Comparison of ENCODE assay signal across 17 mouse cellular contexts in the genomic region with DNA sequence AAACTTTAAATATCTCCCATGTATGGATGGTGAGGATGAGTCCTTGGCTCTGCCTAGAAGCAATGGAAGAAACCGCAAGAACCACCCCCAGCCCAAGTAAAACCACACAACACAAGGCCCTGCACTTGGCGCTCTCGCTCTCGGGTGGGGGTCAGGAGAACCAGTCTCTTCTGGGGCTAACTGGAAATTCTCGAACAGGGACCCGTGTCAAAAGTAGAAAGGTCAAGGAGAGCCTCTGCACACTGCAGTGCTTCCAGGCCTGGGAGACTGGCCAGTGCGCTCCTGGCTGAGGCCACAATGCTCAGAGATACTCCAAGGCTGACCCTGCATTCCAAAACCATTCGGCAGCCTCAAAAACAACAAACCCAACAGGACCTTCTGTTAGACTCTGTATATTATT. TPM values are rescaled to one million over a fixed set of nuclear protein-coding genes. Genes with fewer than 3 reads are reported as not detected.
"Had no signal": no experiment of that assay in that cellular context is flagged by ENCODE, and none has a peak within 500 bp of the region (broad histone marks: within the 10 kb centered on the region; RNA-seq: fewer than 3 reads in every experiment).

No protein-coding gene starts in this region.

- DNase-seq: kidney, adult 9 months; kidney, postnatal 14 days; kidney, postnatal 4 days; left cerebral cortex, postnatal 4 days; liver, postnatal 0 days; lung, embryonic 14.5 days; lung, postnatal 10 days; lung, postnatal 36 days; right cerebral cortex, adult 18-20 months; right cerebral cortex, postnatal 25 days; spleen, adult 18-20 months; thymus, adult 2 months; thymus, postnatal 14 days; thymus, postnatal 4 days had no signal

- ATAC-seq: liver, postnatal 0 days; midbrain, embryonic 13.5 days; midbrain, embryonic 16.5 days had no signal

RNA-seq across cellular contexts. Expression of gene Brd3os, which starts 4.7 kb away (rescaled TPM):
- total RNA-seq: monocyte, adult 5-6 weeks had no signal
